Mouse (Mus musculus) retina, embryonic 14.5 days (tissue): ENCODE measurements around the gene AI661453.
A peak's percentile ranks its signal among the peaks of the same experiment; 100 is the strongest.

Experiments used
- DNase-seq: peaks from one replicate; pipeline ENCODE4 v3.0.0-alpha.2; 2015; ENCODE audit warnings: low spot score

Gene AI661453

DNA sequence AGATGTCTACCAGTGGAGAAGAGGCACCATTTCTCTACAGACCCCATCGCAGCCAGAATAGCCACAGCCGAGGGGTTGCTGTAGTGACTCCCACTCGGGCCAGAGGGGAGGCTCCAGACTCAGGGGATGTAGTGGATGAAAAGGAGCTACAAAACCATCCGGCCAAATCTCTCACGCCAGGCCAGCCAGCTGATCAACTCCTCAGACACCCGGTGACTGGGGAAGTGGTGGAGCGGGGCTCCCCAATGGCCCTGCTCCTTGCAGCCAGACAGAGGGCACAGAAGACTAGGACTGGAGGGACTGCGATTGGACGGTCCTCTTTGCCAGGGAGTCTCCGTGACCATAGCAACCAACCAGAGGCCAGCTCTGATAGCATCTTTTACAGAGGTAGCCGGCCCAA is 31.2 kb downstream of the AI661453 start:
- DNase-seq = no peak

GRCm38 (mm10) chr17:47468063-47468462 is 31.6 kb downstream of the AI661453 start:
- DNase-seq = no peak

- DNase-seq = peak; percentile 51
Measured at GRCm38 (mm10) chr17:47468466-47468865, 32.1 kb downstream of the AI661453 start.

GRCm38 (mm10) chr17:47469642-47470041 is 33.2 kb downstream of the AI661453 start:
- DNase-seq = no peak

GRCm38 (mm10) chr17:47470121-47470520 is 33.7 kb downstream of the AI661453 start:
- no peak for DNase-seq

GRCm38 (mm10) chr17:47470686-47471085 is 34.3 kb downstream of the AI661453 start:
- no peak for DNase-seq

GRCm38 (mm10) chr17:47472435-47473350 is 36.3 kb downstream of the AI661453 start:
- no peak for DNase-seq

- peak; percentile 61 for DNase-seq
Measured at GRCm38 (mm10) chr17:47473434-47473974, 37.1 kb downstream of the AI661453 start.

DNA sequence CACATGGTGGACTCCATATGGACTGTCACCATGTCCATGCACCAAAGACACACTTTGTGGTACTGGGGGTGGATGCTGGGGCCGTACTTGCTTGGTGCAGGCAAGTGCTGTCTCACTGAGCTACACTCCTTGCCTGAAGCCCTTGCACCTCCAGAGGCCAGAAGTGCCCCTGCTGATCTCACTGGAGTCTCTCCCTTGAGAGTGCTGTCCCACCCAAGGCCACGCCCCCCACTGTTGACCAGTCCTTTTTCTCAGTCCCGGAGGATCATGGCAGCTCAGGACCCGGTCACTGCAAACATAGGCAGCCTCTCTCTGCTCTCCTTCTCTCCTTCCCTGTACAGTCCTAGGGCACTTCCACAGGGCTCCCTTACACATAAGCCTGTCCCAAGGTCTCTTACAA is 37.8 kb downstream of the AI661453 start:
- no peak for DNase-seq

DNA sequence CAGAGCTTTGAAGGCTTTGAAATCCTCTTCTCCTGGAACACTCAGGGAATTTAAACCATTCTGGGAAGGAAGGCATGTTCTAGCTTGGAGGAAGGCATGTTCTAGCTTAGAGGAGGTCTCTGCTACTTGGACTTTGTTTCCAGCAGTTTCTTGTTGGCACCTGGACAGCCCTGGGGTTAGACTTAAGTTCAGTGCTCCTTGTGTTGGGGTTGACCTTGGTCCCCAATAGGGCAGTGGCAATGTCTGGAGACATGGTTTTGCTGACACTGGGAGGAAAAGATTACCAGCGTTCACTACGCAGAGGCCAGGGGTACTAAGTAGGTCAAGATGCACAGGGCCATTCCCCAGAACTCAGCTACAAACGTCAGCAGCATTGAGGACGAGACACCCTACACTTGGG is 38.8 kb downstream of the AI661453 start:
- no peak for DNase-seq

- DNase-seq = no peak
Measured at GRCm38 (mm10) chr17:47475714-47476113, 39.3 kb downstream of the AI661453 start.

- DNase-seq = no peak
Measured at GRCm38 (mm10) chr17:47479887-47480286, 43.5 kb downstream of the AI661453 start.

GRCm38 (mm10) chr17:47482401-47482800 is 46.0 kb downstream of the AI661453 start:
- peak; percentile 71 for DNase-seq

GRCm38 (mm10) chr17:47484241-47484921 is 48.0 kb downstream of the AI661453 start:
- peak; percentile 26 for DNase-seq

DNA sequence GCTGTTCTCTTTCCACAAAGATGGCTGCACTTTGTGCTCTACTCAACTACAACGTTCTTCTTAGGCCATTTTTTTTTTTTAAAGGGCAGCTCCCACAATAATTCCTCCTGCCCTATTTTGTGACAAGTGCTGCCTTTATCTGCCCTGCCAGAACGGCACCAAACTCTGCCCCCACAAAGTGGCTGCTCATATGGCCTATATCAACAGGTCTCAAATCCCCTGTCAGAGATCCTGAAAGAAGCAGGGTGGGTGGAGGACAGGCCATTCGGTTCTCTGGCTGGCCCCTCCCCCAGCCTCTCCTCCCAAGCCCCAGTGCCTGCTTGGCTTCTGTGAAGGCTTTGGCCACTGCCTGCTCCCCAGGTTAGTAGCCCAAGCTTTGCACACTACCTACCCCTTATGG is 48.6 kb downstream of the AI661453 start:
- DNase-seq = no peak

- no peak for DNase-seq
Measured at GRCm38 (mm10) chr17:47485791-47486190, 49.4 kb downstream of the AI661453 start.

- no peak for DNase-seq
Measured at GRCm38 (mm10) chr17:47490791-47491190, 54.4 kb downstream of the AI661453 start.

- DNase-seq = no peak
Measured at GRCm38 (mm10) chr17:47492731-47493130, 56.3 kb downstream of the AI661453 start.

DNA sequence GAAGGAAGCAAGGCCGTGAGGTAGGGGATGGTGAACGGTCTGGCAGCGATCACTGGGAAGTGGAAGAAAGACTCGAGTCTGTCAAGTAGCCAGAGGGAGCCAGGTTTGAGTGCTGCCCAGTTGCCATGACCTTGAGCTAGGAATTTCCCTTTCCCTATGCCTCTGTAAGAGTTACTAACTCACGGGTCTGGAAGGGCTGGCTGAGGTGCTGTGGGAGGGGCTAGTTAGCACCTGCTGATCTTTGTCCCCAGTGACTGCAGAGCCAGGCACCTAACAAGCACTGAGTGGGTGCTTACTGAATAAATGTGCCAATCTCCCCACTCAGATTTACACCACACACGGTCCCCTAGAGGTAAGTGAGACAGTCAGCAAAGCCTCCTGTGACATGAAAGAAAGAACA is 57.2 kb downstream of the AI661453 start:
- no peak for DNase-seq

GRCm38 (mm10) chr17:47494132-47494531 is 57.7 kb downstream of the AI661453 start:
- no peak for DNase-seq

DNA sequence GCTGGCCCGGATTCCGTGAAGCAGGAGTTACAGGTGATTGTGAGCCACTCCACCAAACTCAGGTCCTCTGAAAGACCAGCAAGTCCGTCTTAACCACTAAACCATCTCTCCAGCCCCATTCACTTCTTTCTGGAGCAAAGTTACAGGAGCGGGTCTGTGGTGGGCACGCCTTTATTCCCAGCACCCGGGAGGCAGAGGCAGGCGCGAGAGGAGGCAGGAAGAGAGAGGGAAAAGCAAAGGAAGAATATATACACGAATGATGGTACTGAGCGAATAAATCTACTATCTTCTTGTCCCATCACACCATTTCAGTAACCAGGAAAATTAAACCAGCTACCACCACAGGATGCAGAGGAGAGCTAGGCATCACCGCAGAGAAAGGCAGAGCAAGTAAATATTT is 65.1 kb downstream of the AI661453 start:
- no peak for DNase-seq

DNA sequence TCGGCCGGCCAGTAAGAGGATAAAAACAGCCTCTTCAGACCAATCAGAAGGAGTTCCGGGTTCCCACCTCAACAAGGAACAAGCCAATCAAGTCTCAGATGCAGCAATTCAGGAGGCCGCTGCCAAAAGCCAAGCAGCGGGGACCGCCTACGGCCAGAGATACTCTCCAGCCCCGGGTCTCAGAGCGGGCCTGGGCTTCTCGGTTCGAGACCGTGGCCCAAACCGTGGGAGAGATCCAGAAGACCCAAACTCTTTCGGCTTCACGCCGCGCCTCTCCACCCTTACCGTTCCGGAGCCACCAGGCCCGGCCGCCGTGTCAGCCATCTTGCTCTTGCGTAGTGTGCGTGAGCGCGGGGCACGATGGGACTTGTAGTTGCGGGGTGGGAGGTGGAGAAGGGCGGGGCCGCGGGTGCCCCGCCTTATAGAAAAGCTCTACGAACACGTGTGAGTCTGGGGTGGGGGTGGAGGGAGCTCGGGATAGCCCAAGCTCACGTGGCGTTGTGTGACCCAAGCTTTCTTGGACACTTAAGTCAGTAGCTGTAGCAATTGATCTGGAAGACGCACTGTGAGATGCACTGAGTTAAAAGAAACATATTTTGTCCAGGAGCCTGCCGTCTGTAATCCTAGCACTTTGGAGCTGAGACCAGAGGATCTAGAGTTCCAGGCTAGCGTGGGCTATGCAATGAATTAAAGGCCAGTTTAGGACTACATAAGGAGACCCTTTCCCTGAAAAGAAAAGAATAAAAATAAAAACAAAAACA is 65.7 kb downstream of the AI661453 start, which contains the start of gene Taf8:
Gene Taf8, minus strand, starts transcription at position 347 of the 761 bp plus-strand sequence.
- DNase-seq = peak; percentile 93
